Mouse (Mus musculus) brain, adult 10 weeks (tissue): ENCODE measurements around the gene Tmed3. TPM values are rescaled to one million over a fixed set of nuclear protein-coding genes. Genes with fewer than 3 reads are reported as not detected.

Experiments
- polyA plus RNA-seq: library from polyadenylated mRNA; stranded (reverse); fragments of 350-450 nt; fragmentation: Illumina TruSeq; extraction: RNeasy Lipid Tissue Mini Kit (QIAGEN cat#74804); gene quantifications from one replicate; pipeline ENCODE4 v1.2.3, GENCODE M21; 2015; ENCODE audit warnings: low read depth, low replicate concordance

Gene Tmed3
- polyA plus RNA-seq, result 49.8 TPM

DNA sequence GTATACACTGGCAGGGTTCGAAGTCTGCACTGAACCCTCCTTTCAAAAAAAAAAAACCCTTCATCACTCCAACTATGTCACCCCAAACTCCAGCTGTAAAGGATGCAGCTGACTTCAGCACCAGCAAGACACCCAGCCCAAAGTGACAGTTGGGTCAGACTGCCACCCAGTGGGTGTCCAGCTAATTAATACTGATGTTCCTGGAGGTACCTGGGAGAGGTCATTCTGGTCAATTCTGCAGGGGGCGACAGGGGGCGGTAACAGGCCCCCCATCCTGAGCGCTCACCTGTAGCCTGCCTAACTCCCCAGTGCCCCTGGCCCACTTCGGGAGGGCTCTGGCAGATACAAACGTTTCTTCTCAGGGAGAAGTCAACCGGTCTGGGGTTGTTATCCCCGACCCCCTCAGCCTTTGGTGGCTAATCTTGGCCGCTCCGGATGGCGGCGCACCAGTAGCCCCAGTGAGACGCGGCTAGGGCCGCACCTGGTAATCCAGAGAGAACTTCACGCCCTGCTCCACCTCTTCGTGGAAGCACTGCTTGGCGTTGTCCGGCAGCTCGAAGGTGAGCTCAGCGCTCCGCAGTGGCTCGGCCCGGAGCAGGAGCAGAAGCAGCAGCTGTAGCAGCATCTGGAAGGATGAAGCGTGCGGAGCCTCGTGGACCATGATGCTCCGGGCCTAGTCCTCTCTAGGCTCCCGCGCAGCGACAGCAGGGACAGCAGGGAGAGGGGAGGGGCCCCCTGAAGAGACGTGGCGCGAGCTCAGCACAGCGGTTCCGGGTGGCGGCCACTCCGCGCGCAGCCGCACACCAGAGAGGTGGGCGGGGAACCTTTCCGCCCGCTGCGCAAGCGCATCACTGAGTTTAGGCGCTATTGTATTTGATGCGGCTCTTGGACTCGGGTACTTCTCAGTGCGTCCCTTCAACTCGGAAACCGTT, at the start of gene Tmed3:
Gene Tmed3 (minus strand): TSS at position 804 of the 932 bp plus-strand sequence.

GRCm38 (mm10) chr9:89738295-89738694, 33.4 kb upstream of the Tmed3 start, which contains the start of gene Ankrd34c:
Gene Ankrd34c, minus strand, starts transcription at chr9:89738475.

Other genes with a start within 250 kb of the Tmed3 start
- 2.9 TPM for gene Minar1, start 81.9 kb downstream of the Tmed3 start, polyA plus RNA-seq
- 9.5 TPM for gene Ankrd34c, start 33.4 kb upstream of the Tmed3 start, polyA plus RNA-seq
- 201 TPM for gene Rasgrf1, start 204.8 kb upstream of the Tmed3 start, polyA plus RNA-seq